14 mouse cellular contexts compared by ENCODE assay signal in the genomic region with DNA sequence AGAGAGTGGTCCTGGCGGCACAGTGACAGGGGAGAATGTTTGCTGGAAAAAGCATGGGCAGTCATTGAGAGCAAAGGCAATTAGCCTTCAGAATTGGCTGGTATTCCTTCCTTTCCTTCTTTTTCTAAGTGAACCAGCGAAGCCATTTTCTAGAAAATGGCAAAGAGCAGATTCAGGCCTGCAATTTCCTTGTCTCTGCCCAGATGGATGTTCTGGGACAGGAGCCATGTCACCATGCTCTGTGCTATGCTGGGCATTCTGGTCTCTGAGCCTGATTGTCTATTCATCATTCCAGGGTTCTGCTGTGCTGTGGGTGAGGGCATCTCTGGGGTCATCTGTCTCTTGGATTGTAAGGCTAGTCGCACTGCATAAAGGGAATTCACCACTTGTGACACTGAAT. TPM values are rescaled to one million over a fixed set of nuclear protein-coding genes. Genes with fewer than 3 reads are reported as not detected.
DNase-seq lines count a peak whose midpoint lies in the region; ATAC-seq and TF ChIP-seq lines count a peak whose summit lies in the region.
"Had no signal": no experiment of that assay in that cellular context is flagged by ENCODE, and none has a peak within 500 bp of the region (broad histone marks: within the 10 kb centered on the region; RNA-seq: fewer than 3 reads in every experiment).

No protein-coding gene starts in this region.

- ATAC-seq in forebrain, embryonic 13.5 days = peak; percentile 31; the same call in 1 of the 2 replicates
- 0 out of 2 replicates have a peak, but pooled peaks have one; percentile 51 for ATAC-seq in neural tube, embryonic 13.5 days (ENCODE audit: low read depth)
- peak; percentile 81; the same call in 1 of the 2 replicates for ATAC-seq in hindbrain, postnatal 0 days
- ATAC-seq in kidney, embryonic 14.5 days (ENCODE audit: low FRiP score, low TSS enrichment) = no peak

- 77% methylated on average over 3 of the region's 3 CpGs for WGBS in forebrain, embryonic 13.5 days
- WGBS in forebrain, embryonic 10.5 days = 68% methylated on average over 3 of the region's 3 CpGs
- 72% methylated on average over 3 of the region's 3 CpGs for WGBS in neural tube, embryonic 13.5 days
- WGBS in hindbrain, postnatal 0 days = 33% methylated on average over 3 of the region's 3 CpGs
- 67% methylated on average over 3 of the region's 3 CpGs for WGBS in kidney, embryonic 14.5 days

- no peak overlapping the region for H3K9ac ChIP-seq in forebrain, embryonic 13.5 days
- H3K9ac ChIP-seq in neural tube, embryonic 13.5 days = no peak overlapping the region
- H3K9ac ChIP-seq in hindbrain, postnatal 0 days (replicated peaks; ENCODE audit: low read length) = no peak overlapping the region
- H3K9ac ChIP-seq in kidney, embryonic 14.5 days (ENCODE audit: low read depth, low read length) = no peak overlapping the region
- H3K9ac ChIP-seq: embryonic facial prominence, embryonic 13.5 days had no signal

- no peak for TF ChIP-seq CTCF in hindbrain, postnatal 0 days (IDR thresholded peaks at IDR 0.05; ENCODE audit: low read depth)

- H3K9me3 ChIP-seq in forebrain, embryonic 13.5 days (replicated peaks) = no peaks in the 10 kb centered on the region
- no peaks in the 10 kb centered on the region for H3K9me3 ChIP-seq in forebrain, embryonic 10.5 days
- H3K9me3 ChIP-seq in neural tube, embryonic 13.5 days = no peaks in the 10 kb centered on the region
- no peaks in the 10 kb centered on the region for H3K9me3 ChIP-seq in hindbrain, postnatal 0 days (ENCODE audit: low read length)
- no peaks in the 10 kb centered on the region for H3K9me3 ChIP-seq in kidney, embryonic 14.5 days (ENCODE audit: control insufficient read depth, low read length)
- H3K9me3 ChIP-seq: embryonic facial prominence, embryonic 13.5 days had no signal

- H3K4me2 ChIP-seq in forebrain, embryonic 13.5 days = no peak overlapping the region
- H3K4me2 ChIP-seq in neural tube, embryonic 13.5 days = no peak overlapping the region
- H3K4me2 ChIP-seq in hindbrain, postnatal 0 days (ENCODE audit: low read depth, low read length) = no peak overlapping the region
- no peak overlapping the region for H3K4me2 ChIP-seq in kidney, embryonic 14.5 days (replicated peaks; ENCODE audit: low read depth, low read length)
- H3K4me2 ChIP-seq: embryonic facial prominence, embryonic 13.5 days; liver, embryonic 11.5 days had no signal

- H3K4me3 ChIP-seq in forebrain, embryonic 13.5 days = no peak overlapping the region
- H3K4me3 ChIP-seq in forebrain, embryonic 10.5 days = no peak overlapping the region
- H3K4me3 ChIP-seq in neural tube, embryonic 13.5 days = no peak overlapping the region
- H3K4me3 ChIP-seq in hindbrain, postnatal 0 days (ENCODE audit: low read length) = no peak overlapping the region
- no peak overlapping the region for H3K4me3 ChIP-seq in kidney, embryonic 14.5 days (ENCODE audit: low read length)
- H3K4me3 ChIP-seq: embryonic facial prominence, embryonic 13.5 days; left cerebral cortex, adult 2 months had no signal

- H3K36me3 ChIP-seq in forebrain, embryonic 13.5 days (ENCODE audit: poor library complexity, severe bottlenecking) = no peaks in the 10 kb centered on the region
- no peaks in the 10 kb centered on the region for H3K36me3 ChIP-seq in forebrain, embryonic 10.5 days (replicated peaks)
- no peaks in the 10 kb centered on the region for H3K36me3 ChIP-seq in neural tube, embryonic 13.5 days
- no peaks in the 10 kb centered on the region for H3K36me3 ChIP-seq in hindbrain, postnatal 0 days (ENCODE audit: insufficient read depth, low read length)
- H3K36me3 ChIP-seq in kidney, embryonic 14.5 days (ENCODE audit: control insufficient read depth, insufficient read depth, low read length) = no peaks in the 10 kb centered on the region
- H3K36me3 ChIP-seq: embryonic facial prominence, embryonic 13.5 days had no signal

- no peak for DNase-seq in forebrain, embryonic 10.5 days (ENCODE audit: extremely low spot score, low spot score)
- no peak for DNase-seq in neural tube, embryonic 10.5 days (ENCODE audit: extremely low spot score, low spot score)
- DNase-seq in hindbrain, postnatal 0 days (ENCODE audit: low spot score) = peak; percentile 54
- DNase-seq in adrenal gland, postnatal 14 days = no peak
- no peak for DNase-seq in adrenal gland, adult 18-20 months (ENCODE audit: low spot score in 2 of 2)
- DNase-seq: heart, adult 18-20 months; heart, postnatal 36 days; lung, postnatal 14 days had no signal

- H3K27ac ChIP-seq in forebrain, embryonic 13.5 days = no peak overlapping the region
- no peak overlapping the region for H3K27ac ChIP-seq in forebrain, embryonic 10.5 days
- no peak overlapping the region for H3K27ac ChIP-seq in neural tube, embryonic 13.5 days (replicated peaks)
- peak overlapping the region; percentile 65 for H3K27ac ChIP-seq in hindbrain, postnatal 0 days
- no peak overlapping the region for H3K27ac ChIP-seq in kidney, embryonic 14.5 days (ENCODE audit: low read depth, low read length)
- H3K27ac ChIP-seq: embryonic facial prominence, embryonic 13.5 days; left cerebral cortex, adult 2 months had no signal

- H3K27me3 ChIP-seq in forebrain, embryonic 13.5 days = no peaks in the 10 kb centered on the region
- H3K27me3 ChIP-seq in forebrain, embryonic 10.5 days (ENCODE audit: poor library complexity, severe bottlenecking) = no peaks in the 10 kb centered on the region
- H3K27me3 ChIP-seq in neural tube, embryonic 13.5 days = no peaks in the 10 kb centered on the region
- no peaks in the 10 kb centered on the region for H3K27me3 ChIP-seq in hindbrain, postnatal 0 days (ENCODE audit: insufficient read depth, low read length)
- H3K27me3 ChIP-seq in kidney, embryonic 14.5 days (ENCODE audit: control insufficient read depth, insufficient read depth, low read length) = no peaks in the 10 kb centered on the region
- H3K27me3 ChIP-seq: embryonic facial prominence, embryonic 13.5 days had no signal

- H3K4me1 ChIP-seq in forebrain, embryonic 13.5 days = peaks cover 11% of the 10 kb centered on the region; the same call in 1 of the 2 replicates
- H3K4me1 ChIP-seq in forebrain, embryonic 10.5 days = peaks cover 36% of the 10 kb centered on the region
- H3K4me1 ChIP-seq in neural tube, embryonic 13.5 days (replicated peaks) = peaks cover under 1% of the 10 kb centered on the region; the same call in 1 of the 2 replicates
- H3K4me1 ChIP-seq in hindbrain, postnatal 0 days (ENCODE audit: insufficient read depth, low read length) = peaks cover 5% of the 10 kb centered on the region; the same call in 1 of the 2 replicates
- 0 out of 2 replicates have a peak, but pooled peaks cover 3% of the 10 kb centered on the region for H3K4me1 ChIP-seq in kidney, embryonic 14.5 days (ENCODE audit: control insufficient read depth, insufficient read depth, low read length)

RNA-seq across cellular contexts. Expression of a gene that starts 53.3 kb away (rescaled TPM):
- 3.5 TPM in 2 replicates for polyA plus RNA-seq in forebrain, embryonic 13.5 days (2015; fragmentation: Nextera tagmentation; extraction: Ambion mirVana)
- 0.90 and 1.2 TPM in 2 replicates for polyA plus RNA-seq in forebrain, embryonic 10.5 days (2016; fragmentation: Nextera tagmentation; extraction: Ambion mirVana)
- polyA plus RNA-seq in neural tube, embryonic 13.5 days (2015; fragmentation: Nextera tagmentation; extraction: Ambion mirVana) = 2.7 and 2.8 TPM in 2 replicates
- 11.2 and 16.7 TPM in 2 replicates for total RNA-seq in hindbrain, postnatal 0 days (2014; rRNA removed)
- polyA plus RNA-seq in hindbrain, postnatal 0 days (2015; fragmentation: Nextera tagmentation; extraction: Ambion mirVana) = 2.8 and 3.0 TPM in 2 replicates
- total RNA-seq in adrenal gland, postnatal 14 days (2021) = 10.2 and 10.4 TPM in 2 replicates
- polyA plus RNA-seq in kidney, embryonic 14.5 days (2014; fragmentation: Nextera tagmentation; extraction: Ambion mirVana) = 1.4 TPM in 2 replicates
- 10 to 100 TPM in 1 of 2 experiments, 1 to 10 TPM in 1; 9.2 to 20.5 TPM for total RNA-seq in adrenal gland, adult 18-20 months (2021)
